Mouse (Mus musculus) neural tube, embryonic 14.5 days (tissue): ENCODE data around the gene Fam193b. TPM values are rescaled to one million over a fixed set of nuclear protein-coding genes. Genes with fewer than 3 reads are reported as not detected.

Experiments
- ATAC-seq: fragments of 200-750 bp; cut with Nextera tagmentation; 2 replicates; pipeline ENCODE4 v1.8.0; 2017; ENCODE audit warnings: low read depth, mild to moderate bottlenecking, moderate TSS enrichment, moderate library complexity
- H3K27ac ChIP-seq: fragments of 300-500 bp; sonication (generic); 2 replicates; pipeline ENCODE4 v1.5.1; 2014; ENCODE audit warnings: low read depth, mild to moderate bottlenecking, control low read depth, low read length, moderate library complexity, mixed read lengths
- H3K27me3 ChIP-seq: fragments of 300-500 bp; sonication (generic); 2 replicates; pipeline ENCODE4 v1.6.1; 2014; ENCODE audit warnings: low read length; ENCODE audit not compliant: control insufficient read depth, insufficient read depth
- H3K36me3 ChIP-seq: fragments of 300-500 bp; sonication (generic); 2 replicates; pipeline ENCODE4 v1.6.1; 2014; ENCODE audit warnings: low read length, mixed read lengths; ENCODE audit not compliant: control insufficient read depth, insufficient read depth
- H3K4me1 ChIP-seq: fragments of 300-500 bp; sonication (generic); 2 replicates; pipeline ENCODE4 v1.6.1; 2014; ENCODE audit warnings: low read length; ENCODE audit not compliant: control insufficient read depth, insufficient read depth
- H3K4me2 ChIP-seq: fragments of 300-500 bp; sonication (generic); 2 replicates; pipeline ENCODE4 v1.6.1; 2014; ENCODE audit warnings: mild to moderate bottlenecking, low read depth, low read length, control low read depth
- H3K4me3 ChIP-seq: fragments of 300-500 bp; sonication (generic); 2 replicates; pipeline ENCODE4 v1.5.1; 2014; ENCODE audit warnings: low read depth, low read length, control low read depth, mixed read lengths
- H3K9ac ChIP-seq: fragments of 300-500 bp; sonication (generic); replicated peaks from 2 replicates; pipeline ENCODE4 v1.6.1; 2014; ENCODE audit warnings: low read depth, mild to moderate bottlenecking, control low read depth, low read length, mixed read lengths
- H3K9me3 ChIP-seq: fragments of 300-500 bp; sonication (generic); 2 replicates; pipeline ENCODE4 v1.6.1; 2016; ENCODE audit warnings: low read length; ENCODE audit not compliant: control insufficient read depth
- WGBS: fragments of 180-500 bp; shearing (Covaris S2); extraction: QIAGEN DNeasy Blood & Tissue Kit; methylation state at CpG from one replicate; pipeline ENCODE4 v1.1.7; 2014; 5-methylcytosine and 5-hydroxymethylcytosine counted together
- polyA plus RNA-seq: library from polyadenylated mRNA; unstranded; fragments of >200 nt; fragmentation: Nextera tagmentation; extraction: Ambion mirVana; gene quantifications from 2 replicates; pipeline ENCODE4 v1.2.1, GENCODE M21; 2014

Gene Fam193b
- polyA plus RNA-seq, 1 experiment from 2014 or later = 50.1 TPM

GRCm38 (mm10) chr13:55567001-55567400, 3.9 kb downstream of the Fam193b start:
- no peak overlapping the region for H3K27ac ChIP-seq
- no peaks in the 10 kb centered on the region for H3K27me3 ChIP-seq
- 81% methylated on average over 6 of the region's 6 CpGs for WGBS
- ATAC-seq = no peak
- H3K4me1 ChIP-seq = peaks cover 21% of the 10 kb centered on the region
- no peak overlapping the region for H3K4me2 ChIP-seq
- no peak overlapping the region for H3K4me3 ChIP-seq
- no peak overlapping the region for H3K9ac ChIP-seq
- H3K36me3 ChIP-seq = no peaks in the 10 kb centered on the region
- no peaks in the 10 kb centered on the region for H3K9me3 ChIP-seq

- no peaks in the 10 kb centered on the region for H3K27me3 ChIP-seq
- no peak overlapping the region for H3K9ac ChIP-seq
- H3K4me3 ChIP-seq = no peak overlapping the region
- ATAC-seq = no peak
- 80% methylated on average over 7 of the region's 7 CpGs for WGBS
- no peaks in the 10 kb centered on the region for H3K9me3 ChIP-seq
- no peak overlapping the region for H3K27ac ChIP-seq
- no peaks in the 10 kb centered on the region for H3K36me3 ChIP-seq
- no peak overlapping the region for H3K4me2 ChIP-seq
- H3K4me1 ChIP-seq = 0 out of 2 replicates have a peak, but pooled peaks cover 7% of the 10 kb centered on the region
Observed at GRCm38 (mm10) chr13:55563266-55563879, 7.5 kb downstream of the Fam193b start.

- no peaks in the 10 kb centered on the region for H3K9me3 ChIP-seq
- H3K27me3 ChIP-seq = no peaks in the 10 kb centered on the region
- no peaks in the 10 kb centered on the region for H3K4me1 ChIP-seq
- H3K4me2 ChIP-seq = no peak overlapping the region
- H3K4me3 ChIP-seq = no peak overlapping the region
- no peak for ATAC-seq
- 88% methylated on average over 6 of the region's 6 CpGs for WGBS
- H3K36me3 ChIP-seq = peaks cover 21% of the 10 kb centered on the region; the same call in 1 of the 2 replicates
- H3K27ac ChIP-seq = no peak overlapping the region
- no peak overlapping the region for H3K9ac ChIP-seq
Observed at GRCm38 (mm10) chr13:55557499-55557898, 13.4 kb downstream of the Fam193b start.

GRCm38 (mm10) chr13:55555921-55556320, 15.0 kb downstream of the Fam193b start:
- H3K4me3 ChIP-seq = no peak overlapping the region
- no peak overlapping the region for H3K9ac ChIP-seq
- no peaks in the 10 kb centered on the region for H3K9me3 ChIP-seq
- H3K36me3 ChIP-seq = peaks cover 28% of the 10 kb centered on the region; the same call in 1 of the 2 replicates
- 92% methylated on average over 9 of the region's 9 CpGs for WGBS
- ATAC-seq = no peak
- no peaks in the 10 kb centered on the region for H3K27me3 ChIP-seq
- no peak overlapping the region for H3K27ac ChIP-seq
- no peaks in the 10 kb centered on the region for H3K4me1 ChIP-seq
- no peak overlapping the region for H3K4me2 ChIP-seq

- H3K9ac ChIP-seq = no peak overlapping the region
- H3K9me3 ChIP-seq = no peaks in the 10 kb centered on the region
- no peaks in the 10 kb centered on the region for H3K27me3 ChIP-seq
- no peaks in the 10 kb centered on the region for H3K4me1 ChIP-seq
- 88% methylated on average over 15 of the region's 15 CpGs for WGBS
- no peak overlapping the region for H3K4me2 ChIP-seq
- H3K27ac ChIP-seq = no peak overlapping the region
- H3K36me3 ChIP-seq = peaks cover 58% of the 10 kb centered on the region
- no peak for ATAC-seq
- H3K4me3 ChIP-seq = no peak overlapping the region
Observed at GRCm38 (mm10) chr13:55549061-55549460, 21.9 kb downstream of the Fam193b start.

GRCm38 (mm10) chr13:55548426-55548825, 22.5 kb downstream of the Fam193b start:
- no peak for ATAC-seq
- Histone ChIP-seq H3K27me3 (no peaks in the 10 kb centered on the region), H3K9ac (no peak overlapping the region), H3K27ac (no peak overlapping the region), H3K4me1 (no peaks in the 10 kb centered on the region), H3K9me3 (no peaks in the 10 kb centered on the region), H3K4me2 (no peak overlapping the region), H3K4me3 (no peak overlapping the region), H3K36me3 (peaks cover 59% of the 10 kb centered on the region)
- WGBS = 94% methylated on average over 5 of the region's 5 CpGs

GRCm38 (mm10) chr13:55547916-55548315, 23.0 kb downstream of the Fam193b start:
- H3K27ac ChIP-seq = no peak overlapping the region
- no peak for ATAC-seq
- H3K4me3 ChIP-seq = no peak overlapping the region
- 95% methylated on average over 2 of the region's 2 CpGs for WGBS
- H3K36me3 ChIP-seq = peaks cover 59% of the 10 kb centered on the region
- H3K4me2 ChIP-seq = no peak overlapping the region
- H3K9me3 ChIP-seq = no peaks in the 10 kb centered on the region
- H3K9ac ChIP-seq = no peak overlapping the region
- no peaks in the 10 kb centered on the region for H3K27me3 ChIP-seq
- no peaks in the 10 kb centered on the region for H3K4me1 ChIP-seq

- Histone ChIP-seq H3K36me3 (peaks cover 80% of the 10 kb centered on the region), H3K4me2 (no peak overlapping the region), H3K9ac (no peak overlapping the region), H3K27ac (no peak overlapping the region), H3K9me3 (no peaks in the 10 kb centered on the region), H3K4me3 (no peak overlapping the region), H3K4me1 (no peaks in the 10 kb centered on the region), H3K27me3 (no peaks in the 10 kb centered on the region)
- 92% methylated on average over 6 of the region's 6 CpGs for WGBS
- no peak for ATAC-seq
Observed at GRCm38 (mm10) chr13:55544792-55545191, 26.1 kb downstream of the Fam193b start.

GRCm38 (mm10) chr13:55543447-55543846, 27.5 kb downstream of the Fam193b start:
- ATAC-seq = no peak
- Histone ChIP-seq H3K27me3 (no peaks in the 10 kb centered on the region), H3K4me2 (no peak overlapping the region), H3K4me3 (no peak overlapping the region), H3K36me3 (peaks cover 81% of the 10 kb centered on the region), H3K4me1 (no peaks in the 10 kb centered on the region), H3K9me3 (no peaks in the 10 kb centered on the region), H3K9ac (no peak overlapping the region), H3K27ac (no peak overlapping the region)
- 92% methylated on average over 8 of the region's 8 CpGs for WGBS
